Mouse (Mus musculus) skeletal muscle tissue, adult 2 months (tissue): Measurements from ENCODE around the gene Grtp1.

Experiments used
- DNase-seq: peaks from one replicate; pipeline ENCODE4 v3.0.0-alpha.2; 2012; ENCODE audit warnings: low read depth, low spot score

The Grtp1 gene

DNA sequence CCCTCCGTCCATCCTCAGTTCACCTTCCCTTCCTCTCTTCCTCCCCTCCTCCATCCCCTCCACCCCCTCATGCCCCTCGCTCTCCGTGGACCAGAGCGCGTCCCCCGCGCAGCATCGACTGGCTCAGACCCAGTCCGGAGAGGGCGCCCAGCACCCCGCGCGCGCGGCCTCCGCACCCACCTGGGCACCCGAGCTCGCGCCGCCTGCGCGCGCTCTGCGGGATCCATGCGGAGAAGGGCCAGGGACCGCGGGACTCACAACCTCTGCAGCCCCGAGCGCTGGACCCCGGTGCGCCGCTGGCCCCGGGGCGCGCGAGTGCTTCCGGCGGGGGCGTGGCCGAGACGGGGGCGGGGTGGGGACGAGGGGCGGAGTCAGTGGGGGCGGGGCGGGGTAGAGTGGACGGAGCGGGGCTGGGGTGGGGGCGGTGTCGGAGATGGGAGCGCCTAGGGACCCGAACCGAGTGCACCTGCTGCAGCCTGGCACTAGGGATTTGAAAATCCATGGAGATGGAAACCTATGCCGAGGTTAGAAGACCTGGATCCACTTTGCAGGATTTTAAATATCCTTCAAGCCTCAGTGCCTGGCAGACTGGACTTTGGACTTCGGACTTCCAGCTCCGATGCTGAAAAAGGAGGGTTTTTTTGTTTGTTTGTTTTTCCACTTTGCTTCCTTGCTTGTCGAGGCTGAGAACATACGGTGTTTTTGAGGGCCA is at the start of gene Grtp1:
TSS of gene Grtp1 (minus strand) at position 320 of the 712 bp plus-strand sequence.
- DNase-seq: no peak

DNA sequence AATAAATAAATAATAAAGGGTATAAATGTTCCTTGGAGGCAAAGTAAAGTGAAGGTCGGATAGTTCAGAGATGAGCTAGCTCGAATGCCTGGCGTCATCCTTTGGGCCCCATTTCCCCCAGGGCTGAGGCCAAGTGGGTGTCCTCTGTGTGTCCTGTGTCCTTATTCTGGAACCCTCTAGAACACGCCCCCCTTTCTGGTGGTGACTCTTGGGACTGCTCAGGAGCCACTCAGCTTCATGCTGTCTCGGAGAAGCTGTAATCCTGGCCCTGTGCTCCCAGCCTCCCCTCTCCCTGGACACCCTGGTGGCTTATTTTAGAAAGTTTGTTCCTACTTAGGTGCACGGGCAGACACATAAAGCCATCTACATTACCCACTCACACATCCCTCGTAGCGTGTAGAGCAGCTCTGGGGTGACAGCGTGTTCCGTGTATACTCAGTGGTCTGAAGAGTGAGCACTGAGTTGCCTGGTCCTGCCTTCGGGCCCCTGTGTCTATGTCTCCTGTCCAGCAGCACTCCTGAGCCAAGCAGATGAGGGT is 44.0 kb upstream of the Grtp1 start:
- DNase-seq: peak; percentile 26

DNA sequence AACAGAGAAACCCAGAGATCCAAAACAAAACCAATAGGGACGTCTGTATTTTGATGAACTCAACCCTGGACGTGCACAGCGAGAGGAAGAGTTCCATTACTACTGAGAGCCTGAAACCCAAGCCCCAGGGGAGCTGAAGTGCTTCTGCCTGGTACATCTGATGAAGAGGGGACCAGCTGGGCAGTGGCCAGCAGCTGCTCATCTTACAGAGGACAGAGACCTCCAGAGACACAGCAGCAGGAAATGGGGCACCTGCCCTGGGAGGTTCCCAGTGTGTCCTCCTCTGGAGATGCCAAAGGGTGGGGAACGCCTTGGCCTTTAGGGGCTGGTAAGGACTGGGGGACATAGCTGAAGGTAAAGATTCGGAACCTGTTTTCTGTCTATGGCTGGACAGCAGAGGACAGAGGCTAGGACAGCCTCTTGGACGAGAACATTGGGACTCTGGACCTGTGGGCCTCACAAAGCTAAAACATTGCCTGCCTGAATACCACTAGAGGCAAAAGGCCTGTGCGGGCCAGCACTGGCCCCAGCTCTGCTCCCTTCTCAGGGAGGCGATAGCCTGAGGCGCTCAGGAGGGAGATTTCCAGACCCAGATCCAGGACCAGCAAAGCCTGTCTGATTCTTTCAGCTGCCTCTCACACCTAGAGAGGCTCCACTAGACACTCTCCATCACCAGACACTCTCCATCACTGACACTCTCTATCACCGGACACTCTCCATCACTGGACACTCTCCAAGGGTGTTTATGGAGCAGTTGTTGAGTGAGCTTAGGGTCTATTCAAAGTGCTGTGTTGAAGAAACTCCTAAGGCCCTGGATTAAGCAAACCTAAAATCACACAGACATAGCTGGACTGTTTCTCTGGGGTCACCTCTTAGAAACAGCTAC is 42.8 kb upstream of the Grtp1 start:
- DNase-seq: peak; percentile 35

DNA sequence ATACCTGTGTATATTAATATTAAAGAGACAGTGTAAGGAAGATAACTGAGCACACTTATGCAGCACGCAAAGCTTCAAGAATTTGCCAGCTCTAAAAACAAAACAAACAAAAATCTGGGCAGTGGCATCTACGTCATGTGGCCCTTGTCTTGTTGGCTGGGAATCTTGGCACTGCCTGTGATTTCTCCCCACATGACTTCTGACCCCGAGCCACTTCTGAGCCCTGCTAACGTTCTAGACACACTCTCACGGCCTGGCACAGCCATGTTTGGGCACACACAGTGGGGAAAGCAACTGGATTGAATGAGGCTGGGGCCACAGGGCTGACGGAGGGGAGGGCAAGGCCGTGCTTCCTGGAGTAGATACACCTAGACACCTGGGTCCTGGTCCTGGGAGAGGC is 40.3 kb upstream of the Grtp1 start:
- DNase-seq: no peak

DNA sequence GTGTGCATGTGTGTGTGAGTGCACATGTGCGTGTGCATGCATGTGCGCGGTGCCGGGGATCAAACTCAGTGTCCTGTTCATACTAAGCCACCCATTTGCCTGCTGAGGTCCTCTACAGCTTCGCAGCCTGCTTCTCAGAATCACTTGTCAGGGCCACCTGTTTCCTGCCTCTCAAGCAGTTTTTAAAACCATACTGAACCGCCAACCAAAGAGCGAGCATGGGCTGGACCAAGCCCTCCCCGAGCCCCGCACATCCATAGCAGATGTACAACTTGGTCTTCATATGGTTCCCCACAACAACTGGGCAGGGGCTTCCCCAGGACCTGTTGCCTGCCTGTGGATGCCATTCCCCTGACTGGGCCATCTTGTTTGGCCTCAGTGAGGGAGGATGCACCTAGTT is 39.6 kb upstream of the Grtp1 start:
- DNase-seq: no peak

DNA sequence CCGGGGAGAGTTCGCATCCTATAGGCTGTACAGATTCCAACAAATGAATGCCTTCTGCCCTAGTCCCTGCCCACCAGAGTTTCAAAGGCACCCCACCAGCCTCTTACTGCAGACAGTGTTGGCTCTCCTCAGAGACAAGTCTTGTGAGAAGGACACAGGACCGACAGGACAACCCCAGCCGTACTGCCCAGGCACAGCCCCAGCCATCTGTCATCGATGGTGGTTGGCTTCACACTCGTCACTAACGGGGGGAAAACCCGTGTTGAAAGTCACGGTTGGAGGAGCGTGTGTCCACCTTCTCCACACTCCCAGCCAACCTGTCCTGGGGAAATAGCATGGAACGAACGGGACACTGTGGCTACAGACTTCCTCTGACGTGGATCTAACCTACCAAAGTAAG is 34.4 kb upstream of the Grtp1 start:
- DNase-seq: no peak

DNA sequence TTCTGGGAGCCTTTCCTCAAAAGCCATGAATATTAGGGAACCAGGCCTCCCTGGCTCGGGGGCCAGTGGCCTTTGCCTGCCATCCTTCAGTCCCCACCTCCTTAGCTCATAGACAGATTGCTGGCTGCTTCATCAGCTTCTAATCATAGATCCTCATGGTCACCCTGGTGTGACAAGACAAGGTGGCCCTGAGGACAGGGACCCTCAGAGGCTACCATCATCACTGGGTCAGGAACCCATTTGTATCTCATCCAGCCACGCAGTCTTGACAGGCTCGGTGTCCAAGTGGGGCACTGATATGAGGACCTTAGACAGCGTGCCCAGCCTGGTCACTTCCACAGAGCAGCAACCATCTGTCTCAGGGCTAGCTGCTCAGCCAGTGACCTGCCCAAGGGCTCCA is 30.1 kb upstream of the Grtp1 start:
- DNase-seq: no peak

DNA sequence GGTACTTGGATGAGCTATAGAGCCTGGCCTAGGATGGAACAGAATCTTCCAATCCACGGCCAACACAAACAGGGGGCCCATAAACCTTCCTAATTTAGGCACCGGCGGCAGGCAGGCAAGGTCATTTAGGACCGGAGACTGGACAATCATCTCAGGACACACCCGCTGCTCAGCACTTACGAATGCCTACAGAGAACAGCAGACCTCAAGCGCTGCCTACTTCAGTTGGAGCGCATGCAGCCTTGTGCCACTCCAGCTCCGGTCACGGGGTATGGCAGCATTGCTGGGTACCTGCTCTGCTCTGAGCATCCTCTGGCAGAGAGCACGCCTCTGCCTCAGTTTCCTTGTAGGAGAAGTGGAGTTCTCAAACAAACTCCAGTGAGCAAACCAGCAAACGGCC is 29.4 kb upstream of the Grtp1 start:
- peak; percentile 48 for DNase-seq

DNA sequence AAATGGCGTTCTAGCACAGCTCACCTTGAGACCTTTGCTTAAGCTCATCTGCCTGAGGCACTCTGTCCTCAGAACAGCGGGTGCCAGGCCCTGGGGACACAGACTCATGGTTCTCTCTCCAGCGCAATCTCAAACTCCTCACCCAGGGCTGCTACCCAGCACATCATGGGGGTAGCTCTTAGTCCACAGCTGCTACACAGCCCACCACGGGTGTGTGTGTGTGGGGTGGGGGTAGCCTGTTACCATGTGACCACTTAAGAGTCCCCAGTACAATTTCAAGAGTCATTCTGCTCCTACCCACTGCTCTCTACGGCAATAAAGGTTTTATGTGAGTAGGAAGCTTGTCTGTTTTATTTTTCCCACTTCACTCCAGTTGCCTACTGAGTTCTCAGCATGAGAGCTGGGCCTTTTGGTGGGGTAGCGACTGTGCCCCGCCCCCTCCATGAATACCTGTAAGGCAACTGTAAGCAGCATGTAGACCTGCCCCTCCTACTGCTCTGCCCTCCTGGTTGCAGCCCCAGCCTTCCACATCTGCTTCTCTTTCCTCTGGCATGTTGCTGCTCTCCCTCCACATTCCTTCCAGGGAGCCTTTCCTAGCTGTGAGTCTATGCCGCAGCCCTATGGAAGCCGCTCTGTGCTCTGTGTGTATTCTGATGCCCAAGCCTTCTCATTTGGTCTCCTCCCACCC is 28.6 kb upstream of the Grtp1 start:
- DNase-seq: no peak

DNA sequence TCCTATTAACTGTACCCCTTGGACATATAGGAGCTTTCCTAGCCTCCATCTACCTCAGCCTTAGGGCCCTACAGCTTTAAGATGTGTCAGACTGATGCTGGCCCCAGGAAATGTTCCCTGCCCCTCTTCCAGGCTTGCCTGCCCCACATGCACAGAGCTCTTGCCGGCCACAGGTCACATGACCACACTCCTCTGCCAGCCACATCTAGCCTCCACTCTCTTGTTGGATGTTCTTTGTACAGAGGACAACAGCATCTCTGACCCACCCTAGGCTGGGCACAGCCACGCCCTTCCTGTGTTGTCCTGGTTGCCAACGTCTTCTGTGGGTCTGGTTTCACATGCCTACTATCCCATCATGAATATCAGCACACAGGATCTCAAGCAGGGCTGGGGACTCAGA is 26.8 kb upstream of the Grtp1 start:
- DNase-seq: no peak

DNA sequence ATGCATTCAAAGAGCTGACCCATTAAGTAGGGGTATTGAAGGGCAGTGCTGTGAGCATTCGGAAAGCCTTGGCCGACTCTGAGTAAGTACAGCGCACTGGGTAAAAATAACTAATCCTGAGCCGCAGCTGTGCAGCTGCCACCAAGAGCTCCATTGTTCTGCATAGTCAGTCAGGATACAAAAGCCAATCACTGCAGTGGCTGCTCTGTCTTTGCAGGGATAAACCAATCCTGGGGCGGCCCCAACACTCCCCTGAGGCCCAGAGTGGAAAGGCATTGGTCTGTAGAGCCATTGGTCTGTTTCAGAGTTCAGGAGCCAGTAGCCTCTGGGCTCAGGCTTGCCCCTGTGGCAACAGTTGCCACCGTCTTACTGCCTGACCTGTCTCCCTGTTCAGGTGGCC is 25.9 kb upstream of the Grtp1 start:
- no peak for DNase-seq

DNA sequence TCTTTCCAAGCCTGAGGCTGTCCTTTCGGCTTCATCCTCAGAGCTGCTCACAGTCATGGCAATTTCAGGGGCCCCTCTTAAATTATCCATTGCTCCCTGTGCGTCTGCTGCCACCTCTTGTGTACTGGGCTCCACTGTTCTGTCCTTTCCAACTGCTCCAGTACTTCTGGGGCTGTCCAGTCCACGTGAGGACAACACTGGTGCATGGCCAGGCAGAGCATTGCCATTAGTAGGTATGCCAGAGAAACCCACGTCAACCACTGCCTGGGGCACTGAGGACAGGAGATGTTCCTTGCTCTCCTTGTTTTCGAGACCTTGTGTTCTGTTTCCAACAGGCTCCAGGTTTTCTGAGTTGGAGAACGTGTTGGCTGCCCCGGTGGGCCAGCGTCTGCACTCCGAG is 24.0 kb upstream of the Grtp1 start:
- no peak for DNase-seq

DNA sequence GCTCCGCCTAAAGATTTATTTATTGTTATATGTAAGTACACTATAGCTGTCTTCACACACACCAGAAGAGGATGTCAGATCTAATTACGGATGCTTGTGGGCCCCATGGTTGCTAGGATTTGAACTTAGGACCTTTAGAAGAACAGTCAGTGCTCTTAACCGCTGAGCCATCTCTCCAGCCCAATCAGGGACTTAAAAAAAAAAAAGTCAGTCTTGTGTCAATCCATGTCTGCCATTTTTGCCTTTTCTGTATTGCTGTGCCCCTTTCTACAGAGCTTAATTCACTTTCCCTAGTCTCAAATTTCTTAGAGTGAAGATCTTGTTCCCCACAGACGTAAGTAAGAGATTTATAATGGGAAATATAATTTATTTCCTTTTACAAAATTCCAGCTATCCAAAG is 18.0 kb upstream of the Grtp1 start:
- DNase-seq: no peak

DNA sequence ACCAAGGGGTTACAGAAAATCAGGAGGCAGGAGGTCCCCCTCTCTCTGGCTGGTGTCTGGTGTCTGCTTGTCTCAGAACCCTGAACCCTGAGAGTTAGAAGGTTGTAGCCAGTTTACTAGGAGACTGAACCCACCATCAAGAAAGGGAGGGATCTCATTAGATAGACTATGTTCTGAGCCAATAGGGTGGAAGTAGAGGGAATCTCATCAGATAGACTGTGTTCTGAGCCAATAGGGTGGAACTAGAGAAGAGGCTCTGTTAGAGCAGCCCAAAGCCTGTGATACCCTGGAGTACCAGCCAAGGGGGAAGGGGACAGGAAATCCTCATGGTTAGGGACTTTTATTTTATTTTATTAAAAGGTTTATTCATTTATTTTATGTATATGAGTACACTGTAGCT is 17.6 kb upstream of the Grtp1 start:
- no peak for DNase-seq

DNA sequence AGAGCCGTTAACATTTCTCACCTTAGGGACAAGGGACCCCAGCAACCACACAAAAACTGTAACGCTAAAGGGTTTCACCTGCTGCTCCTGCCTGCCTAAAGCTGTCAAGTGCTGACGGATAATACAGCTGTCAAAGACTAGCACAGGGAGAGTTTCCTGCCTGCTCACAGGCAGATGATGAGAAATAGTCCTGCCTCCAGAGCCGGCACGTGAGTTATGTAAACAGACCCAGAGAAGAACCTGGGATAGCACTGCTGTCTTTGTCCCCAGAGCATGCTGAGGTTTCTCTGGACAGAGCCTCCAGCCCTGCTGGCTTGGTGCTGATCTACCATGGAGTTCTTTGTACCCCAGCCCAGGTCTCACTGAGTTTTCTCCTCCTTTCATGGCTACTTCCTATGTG is 16.7 kb upstream of the Grtp1 start:
- DNase-seq: no peak

DNA sequence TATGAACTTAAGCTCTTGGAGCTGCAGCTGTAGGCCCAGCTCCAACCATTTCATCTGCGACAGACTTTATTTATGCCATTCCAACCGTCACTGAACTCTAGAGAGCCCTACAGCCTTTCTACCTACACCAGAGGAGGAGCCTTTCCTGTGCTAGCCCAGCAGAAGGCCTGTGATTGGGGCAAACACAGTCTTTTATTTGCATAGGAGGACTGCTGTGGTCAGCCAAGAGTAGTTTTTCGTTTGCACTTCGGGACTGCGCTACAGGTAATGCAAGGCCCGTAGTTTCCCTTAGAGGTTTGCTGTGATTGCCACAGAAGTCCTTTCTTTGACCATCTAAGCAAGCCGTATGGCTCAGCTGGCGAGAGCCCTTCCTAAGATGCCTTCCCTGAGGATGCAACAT is 16.0 kb upstream of the Grtp1 start:
- no peak for DNase-seq

DNA sequence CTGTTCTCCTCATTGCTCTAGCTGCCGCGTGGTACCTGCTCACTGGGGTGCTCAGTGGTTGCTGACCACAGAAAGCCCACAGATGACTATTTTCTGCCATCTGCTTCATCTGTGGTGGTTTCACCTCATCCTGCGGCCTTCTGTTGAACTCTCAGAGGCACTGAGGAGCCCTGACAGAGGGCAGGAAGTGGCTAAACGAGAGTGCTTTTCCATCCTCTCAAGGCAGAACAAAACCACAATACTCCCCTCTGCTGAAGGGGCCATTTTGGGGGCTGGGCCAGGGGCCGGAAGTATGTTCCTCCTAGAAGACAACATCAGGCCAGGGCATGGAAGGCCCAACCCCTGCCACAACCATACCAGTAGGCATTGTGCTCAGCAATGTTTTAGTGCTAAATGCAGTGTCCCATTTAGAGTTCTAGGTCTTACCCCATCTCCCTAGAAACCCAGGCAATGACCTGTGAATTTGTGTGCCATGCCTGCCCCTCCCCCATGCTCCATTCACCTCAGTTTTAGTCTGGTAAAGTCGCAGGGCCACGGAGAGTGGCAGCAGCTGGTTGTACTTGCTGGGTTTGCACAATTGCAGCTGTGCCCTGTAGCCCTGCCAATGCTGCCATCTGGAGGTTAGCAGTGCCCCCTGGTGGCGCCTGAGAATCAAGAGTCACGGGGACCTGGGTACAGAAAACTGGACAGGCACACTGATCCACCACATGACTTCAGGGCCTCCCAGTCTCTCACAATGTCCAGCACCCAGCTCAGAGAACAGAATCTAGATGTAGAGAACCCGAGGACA is 13.3 kb upstream of the Grtp1 start:
- DNase-seq: peak; percentile 94

DNA sequence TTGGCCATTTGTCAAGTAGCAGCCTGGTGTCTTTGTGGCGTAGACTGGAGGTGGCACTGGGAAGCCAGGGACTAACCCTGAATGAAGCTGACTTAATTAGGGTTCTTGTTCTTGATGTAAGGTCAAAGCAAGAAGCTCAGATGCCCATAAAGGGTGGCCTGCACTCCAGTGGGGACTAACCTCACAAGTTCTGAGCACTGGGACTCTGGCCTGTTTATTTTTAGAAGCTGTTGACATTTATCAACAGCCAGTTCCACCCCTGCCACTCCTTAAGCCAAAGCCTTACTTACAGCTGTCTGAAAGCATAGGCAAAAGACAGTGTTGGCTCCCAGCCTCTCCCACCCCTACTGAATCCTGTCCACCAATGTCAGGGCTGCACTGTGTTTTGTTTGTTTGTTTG is 9.3 kb upstream of the Grtp1 start:
- DNase-seq: peak; percentile 88

DNA sequence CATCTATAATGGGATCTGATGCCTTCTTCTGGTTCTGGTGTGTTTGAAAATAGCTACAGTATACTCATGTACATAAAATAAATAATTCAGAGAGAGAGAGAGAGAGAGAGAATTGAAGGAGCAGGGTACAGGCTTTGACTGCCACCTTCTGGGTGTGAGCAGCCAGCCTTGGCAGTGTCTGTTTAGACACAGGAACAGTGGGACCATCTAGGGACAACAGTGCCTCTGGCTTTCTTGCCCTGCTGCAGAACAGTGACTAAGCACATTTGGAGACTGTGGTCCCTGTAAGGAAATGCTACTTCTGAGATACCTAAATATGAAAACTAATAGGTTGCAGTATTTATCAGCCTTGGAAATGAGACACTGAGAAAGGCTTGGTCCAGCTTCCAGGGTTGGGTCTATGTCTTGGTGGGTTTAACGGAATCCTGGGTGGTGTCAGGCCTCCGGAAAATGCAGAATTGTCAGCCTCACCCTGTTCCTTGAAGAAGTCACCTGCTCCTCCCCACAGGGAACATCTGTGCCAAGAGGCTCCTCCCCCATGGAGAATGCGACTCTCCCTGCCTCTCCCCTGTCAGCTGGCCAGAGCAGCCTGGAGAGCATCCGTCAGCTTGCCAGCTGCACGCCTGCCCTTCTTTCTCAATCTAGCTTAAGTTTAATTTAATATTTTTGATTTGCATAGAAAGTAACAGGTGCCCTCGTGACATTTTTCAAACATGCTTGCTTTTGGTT is 8.4 kb upstream of the Grtp1 start:
- DNase-seq: peak; percentile 89

DNA sequence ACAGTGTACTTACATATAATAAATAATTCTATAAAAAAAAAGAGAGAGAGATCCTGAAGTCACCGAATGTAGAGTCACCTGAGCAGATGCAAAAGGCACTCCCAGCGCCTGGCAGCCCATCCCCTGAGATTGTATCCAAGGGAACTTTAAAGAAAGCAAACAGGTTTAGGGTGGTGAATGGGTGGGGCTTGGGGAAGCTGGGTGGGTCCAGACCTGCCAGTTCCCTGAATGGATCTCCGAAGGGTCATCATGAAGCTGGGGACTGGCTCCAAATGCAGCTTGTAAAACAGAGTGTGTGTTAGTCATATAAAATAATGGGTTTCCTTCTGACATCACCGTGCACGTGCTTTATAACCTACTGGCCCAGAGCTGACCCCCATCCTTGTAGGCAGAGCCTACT is 5.9 kb upstream of the Grtp1 start:
- no peak for DNase-seq

DNA sequence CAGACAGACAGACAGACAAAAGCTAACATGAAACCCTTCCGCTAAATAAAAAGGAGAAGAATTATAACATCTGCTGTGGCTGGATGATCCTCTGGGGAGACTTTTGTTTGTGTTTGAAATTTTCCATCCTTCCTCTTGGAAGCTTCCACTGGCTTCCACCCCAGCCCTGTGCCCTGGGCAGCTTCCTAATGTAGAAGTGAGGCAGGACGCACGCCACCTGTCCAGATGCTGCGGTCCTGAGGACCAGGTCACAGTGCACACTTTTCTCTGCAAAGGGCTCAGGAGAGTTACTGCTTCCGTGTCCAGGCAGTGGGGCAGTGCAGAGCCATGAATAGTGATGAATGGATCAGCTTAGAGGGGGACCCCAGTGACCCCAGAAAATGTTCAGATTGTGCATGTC is 4.9 kb upstream of the Grtp1 start:
- DNase-seq: no peak
